Mouse (Mus musculus): Measurements from ENCODE around the gene Rad23a. TPM values are rescaled to one million over a fixed set of nuclear protein-coding genes. Genes with fewer than 3 reads are reported as not detected.

The Rad23a gene
- 23.0 and 25.5 TPM in 2 replicates for total RNA-seq (2023)

GRCm38 (mm10) chr8:84840248-84840999 is at the start of gene Rad23a:
TSS of gene Rad23a (minus strand) at chr8:84840665.

DNA sequence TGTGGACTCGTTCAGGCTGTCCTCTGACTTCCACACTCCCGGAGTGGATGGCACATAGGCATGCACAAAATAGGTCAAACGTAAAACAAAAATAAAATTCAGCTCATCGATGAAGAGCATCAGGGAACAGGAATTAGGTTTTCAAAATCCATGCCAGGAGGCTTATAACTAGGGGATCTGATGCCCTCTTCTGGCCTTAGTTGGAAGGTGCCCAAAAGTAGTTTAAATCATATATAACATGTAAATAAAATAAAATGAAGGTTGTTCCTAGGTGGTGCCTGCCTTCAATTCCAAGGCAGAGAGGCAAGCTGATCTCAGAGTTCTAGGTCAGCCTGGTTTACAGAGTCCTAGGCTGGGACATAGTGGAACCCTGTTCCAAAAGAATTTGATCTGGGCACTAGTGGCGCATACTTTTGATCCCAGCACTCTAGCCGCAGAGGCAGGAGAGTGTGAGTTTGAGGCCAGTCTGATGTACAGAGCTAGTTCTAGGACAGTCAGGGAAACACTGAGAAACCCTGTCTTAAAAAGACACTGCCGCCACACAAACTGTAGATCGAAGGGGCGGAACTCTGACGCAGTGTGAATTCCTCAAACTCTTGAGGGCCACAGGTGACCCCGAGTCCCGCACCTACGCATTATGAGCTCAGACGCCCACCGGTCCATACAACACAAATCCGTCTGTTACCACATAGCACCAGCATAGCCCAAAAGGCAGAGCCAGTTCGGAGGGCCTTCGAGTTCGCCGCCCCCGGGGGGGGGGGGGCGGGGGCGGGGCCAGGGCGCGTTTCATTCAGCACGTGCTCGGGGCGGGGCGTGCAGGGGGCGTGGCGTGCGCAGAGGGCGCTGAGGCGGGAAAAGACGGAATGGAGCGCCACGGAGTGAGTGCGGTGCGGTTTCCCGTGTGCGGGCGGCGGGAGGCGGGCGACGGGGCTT is 31.2 kb upstream of the Rad23a start, which contains the start of gene Syce2:
TSS of gene Syce2 (plus strand) at position 736 of the 933 bp plus-strand sequence.

DNA sequence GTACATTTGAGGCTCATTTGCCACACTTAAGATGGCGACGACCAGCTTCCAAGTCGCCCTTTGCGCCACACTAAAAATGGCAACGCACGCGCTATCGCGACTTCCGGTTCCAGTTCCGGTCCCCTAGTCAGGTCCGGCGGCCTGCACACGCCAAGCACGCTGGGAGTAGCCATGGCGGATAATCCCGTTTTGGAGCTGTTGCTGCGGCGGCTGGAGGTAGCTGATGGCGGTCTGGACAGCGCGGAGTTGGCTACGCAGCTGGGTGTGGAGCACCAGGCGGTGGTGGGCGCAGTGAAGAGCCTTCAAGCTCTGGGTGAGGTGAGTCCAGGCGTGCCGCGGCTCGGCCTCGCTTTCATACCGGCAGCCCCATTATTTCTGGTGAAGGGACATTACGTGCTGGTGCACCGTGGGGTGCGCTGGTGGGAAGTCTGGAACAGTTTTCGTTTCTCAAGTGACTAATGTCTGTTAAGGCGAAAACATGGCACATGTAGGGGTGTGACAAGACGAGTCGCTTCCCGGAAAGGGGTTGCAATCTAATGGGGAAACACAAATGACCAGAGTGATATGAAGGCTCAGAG is 16.5 kb upstream of the Rad23a start, which contains the start of gene Farsa:
TSS of gene Farsa (plus strand) at position 126 of the 578 bp plus-strand sequence.

DNA sequence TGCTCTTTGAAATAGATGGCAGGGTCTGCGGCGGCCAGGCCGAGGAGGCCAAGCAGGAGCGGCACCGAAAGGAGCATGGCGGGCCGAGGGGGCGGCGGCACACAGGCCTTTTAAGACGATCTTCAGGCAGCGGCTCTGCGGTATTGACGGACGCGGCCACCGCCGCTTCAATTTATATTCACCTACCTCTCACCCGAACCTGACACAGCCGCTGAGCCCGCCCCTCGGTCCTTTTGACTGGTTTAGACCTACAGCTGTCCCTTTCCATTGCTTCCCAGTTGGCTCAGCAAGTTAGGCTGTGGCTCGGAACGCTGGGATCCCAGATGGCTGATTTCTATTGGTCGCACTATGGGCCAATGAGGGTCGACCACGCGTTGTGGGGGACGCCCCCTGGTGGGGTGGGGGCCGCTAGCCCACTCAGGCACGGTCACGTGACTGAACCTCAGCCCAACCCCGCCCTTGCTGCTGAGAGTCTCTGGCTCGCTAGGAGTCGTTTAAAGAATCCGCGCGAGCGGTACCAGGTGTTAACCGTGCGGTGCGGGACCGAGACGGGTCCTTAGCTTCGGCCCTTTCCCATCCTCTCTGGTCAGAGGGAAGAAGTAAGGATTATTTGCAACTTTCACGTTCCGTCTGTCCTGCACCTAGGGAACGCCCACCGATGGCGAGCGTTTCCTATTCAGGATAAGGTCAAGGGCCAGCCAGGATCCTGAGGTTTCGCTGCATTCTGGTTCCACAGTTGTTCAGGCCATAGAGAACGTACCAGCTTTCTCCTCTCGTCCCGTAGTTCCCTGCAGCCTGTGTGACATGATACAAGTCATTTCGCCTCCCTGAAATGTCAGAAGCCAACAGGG is 6.5 kb upstream of the Rad23a start, which contains the start of gene Calr:
TSS of gene Calr (minus strand) at position 213 of the 851 bp plus-strand sequence.

GRCm38 (mm10) chr8:84831490-84831889 is 9.0 kb downstream of the Rad23a start, which contains the start of gene Gadd45gip1:
TSS of gene Gadd45gip1 (plus strand) at chr8:84831522.

DNA sequence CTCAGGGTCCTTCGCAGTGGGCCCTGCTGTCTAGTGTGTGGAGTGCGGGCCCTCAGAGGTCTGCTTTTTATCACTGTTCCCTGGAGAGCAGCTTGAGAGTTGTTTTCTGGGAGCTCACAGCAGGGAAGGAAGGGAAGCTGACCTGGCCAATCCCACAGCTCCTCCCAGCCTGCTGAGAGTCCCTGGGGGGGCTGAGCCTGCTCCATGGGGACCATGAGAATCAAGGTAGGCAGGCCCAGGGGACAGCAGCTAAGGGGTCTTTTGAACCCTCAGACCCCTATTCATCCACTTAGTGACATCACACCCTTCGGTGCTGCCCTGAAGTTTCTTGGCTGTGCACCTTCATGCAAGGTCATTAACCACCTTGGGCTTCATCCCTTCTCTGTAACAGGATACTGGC is 17.7 kb downstream of the Rad23a start, which contains the start of gene Dand5:
TSS of gene Dand5 (minus strand) at position 101 of the 400 bp plus-strand sequence.

GRCm38 (mm10) chr8:84799999-84800831 is 40.2 kb downstream of the Rad23a start, which contains the start of gene Nfix:
TSS of gene Nfix (minus strand) at chr8:84800344.

Other genes with a start within 250 kb of the Rad23a start
- 1,006 and 1,033 TPM in 2 replicates for gene Ier2, start 177.8 kb downstream of the Rad23a start, total RNA-seq (2023)
- 23.4 and 32.0 TPM in 2 replicates for gene Trmt1, start 154.4 kb downstream of the Rad23a start, total RNA-seq (2023)
- 29.3 and 31.5 TPM in 2 replicates for gene Nacc1, start 152.8 kb downstream of the Rad23a start, total RNA-seq (2023)
- gene Lyl1, start 139.2 kb downstream of the Rad23a start, total RNA-seq (2023): 72.0 and 81.6 TPM in 2 replicates
- gene G430095P16Rik, start 117.7 kb downstream of the Rad23a start, total RNA-seq (2023): 3.3 TPM in 2 replicates
- gene Nfix, start 40.3 kb downstream of the Rad23a start, total RNA-seq (2023): 11.2 and 14.3 TPM in 2 replicates
- gene Dand5, start 17.8 kb downstream of the Rad23a start, total RNA-seq (2023): 0.38 and 1.1 TPM in 2 replicates
- gene Gadd45gip1, start 9.1 kb downstream of the Rad23a start, total RNA-seq (2023): 4.2 and 5.3 TPM in 2 replicates
- 301 and 316 TPM in 2 replicates for gene Calr, start 6.3 kb upstream of the Rad23a start, total RNA-seq (2023)
- 26.9 and 37.7 TPM in 2 replicates for gene Farsa, start 16.3 kb upstream of the Rad23a start, total RNA-seq (2023)
- gene Syce2, start 31.4 kb upstream of the Rad23a start, total RNA-seq (2023): 7.3 and 11.1 TPM in 2 replicates
- 5.3 and 5.7 TPM in 2 replicates for gene Gcdh, start 53.3 kb upstream of the Rad23a start, total RNA-seq (2023)
- 1.0 TPM in 1 of 2 replicates, not detected in the other for gene Klf1, start 61.3 kb upstream of the Rad23a start, total RNA-seq (2023)
- gene Dnase2a, start 67.9 kb upstream of the Rad23a start, total RNA-seq (2023): 15.4 and 20.9 TPM in 2 replicates
- 0.09 and 0.70 TPM in 2 replicates for gene Mast1, start 96.7 kb upstream of the Rad23a start, total RNA-seq (2023)
- not detected in 2 replicates for gene Rtbdn, start 106.3 kb upstream of the Rad23a start, total RNA-seq (2023)
- not detected in 2 replicates for gene Gm49661, start 128.8 kb upstream of the Rad23a start, total RNA-seq (2023)
- 32.5 and 39.5 TPM in 2 replicates for gene Prdx2, start 128.9 kb upstream of the Rad23a start, total RNA-seq (2023)
- gene Rnaseh2a, start 129.1 kb upstream of the Rad23a start, total RNA-seq (2023): 19.9 and 24.8 TPM in 2 replicates
- 1,149 and 1,207 TPM in 2 replicates for gene Junb, start 138.1 kb upstream of the Rad23a start, total RNA-seq (2023)
- gene Hook2, start 149.9 kb upstream of the Rad23a start, total RNA-seq (2023): 0.54 and 1.8 TPM in 2 replicates
- not detected in 2 replicates for gene Best2, start 173.9 kb upstream of the Rad23a start, total RNA-seq (2023)
- 53.9 and 55.6 TPM in 2 replicates for gene Asna1, start 184.6 kb upstream of the Rad23a start, total RNA-seq (2023)
- gene Trir, start 186.2 kb upstream of the Rad23a start, total RNA-seq (2023): 154 and 161 TPM in 2 replicates
- gene Tnpo2, start 196.2 kb upstream of the Rad23a start, total RNA-seq (2023): 28.2 and 28.5 TPM in 2 replicates
- gene Fbxw9, start 219.4 kb upstream of the Rad23a start, total RNA-seq (2023): 4.7 and 10.4 TPM in 2 replicates
- not detected in 2 replicates for gene Gm5741, start 227.3 kb upstream of the Rad23a start, total RNA-seq (2023)
- 37.9 and 52.8 TPM in 2 replicates for gene Dhps, start 231.1 kb upstream of the Rad23a start, total RNA-seq (2023)
- 28.6 and 31.0 TPM in 2 replicates for gene Wdr83os, start 240.1 kb upstream of the Rad23a start, total RNA-seq (2023)
- gene Wdr83, start 240.6 kb upstream of the Rad23a start, total RNA-seq (2023): 8.1 and 13.9 TPM in 2 replicates
- 289 and 376 TPM in 2 replicates for gene Man2b1, start 242.6 kb upstream of the Rad23a start, total RNA-seq (2023)